Mouse (Mus musculus): ENCODE measurements around the gene Rxfp1. TPM values are rescaled to one million over a fixed set of nuclear protein-coding genes. Genes with fewer than 3 reads are reported as not detected.

Rxfp1 gene
- polyA plus RNA-seq, 1 experiment from 2014 or later = 11.3 TPM

- Histone ChIP-seq H3K4me2 (ENCODE audit: low read length) (no peak overlapping the region), H3K36me3 (ENCODE audit: control insufficient read depth, insufficient read depth, low read length) (no peaks in the 10 kb centered on the region), H3K4me3 (ENCODE audit: control insufficient read depth in 1 of 2, insufficient read depth in 1 of 2, low read depth in 1 of 2, low read length in 2 of 2) (no peak overlapping the region), H3K27ac (replicated peaks in 1 of 2; ENCODE audit: control insufficient read depth in 1 of 2, insufficient read depth in 1 of 2, low read depth in 2 of 2, low read length in 2 of 2) (no peak overlapping the region), H3K9ac (ENCODE audit: low read length) (no peak overlapping the region), H3K27me3 (ENCODE audit: control insufficient read depth, insufficient read depth, low read length) (no peaks in the 10 kb centered on the region), H3K4me1 (ENCODE audit: control insufficient read depth in 2 of 2, insufficient read depth in 2 of 2, low read length in 2 of 2) (peaks cover 2 to 5% of the 10 kb centered on the region in 2 experiments; a peak in 1 of 4 replicates), H3K9me3 (ENCODE audit: control insufficient read depth, low read length) (no peaks in the 10 kb centered on the region)
- WGBS = 73% methylated on average over 2 of the region's 2 CpGs
- no peak for ATAC-seq (ENCODE audit: insufficient number of reproducible peaks, insufficient read depth, low FRiP score, low read depth)
Observed at GRCm38 (mm10) chr3:79740351-79740750, 2.7 kb upstream of the Rxfp1 start.

DNA sequence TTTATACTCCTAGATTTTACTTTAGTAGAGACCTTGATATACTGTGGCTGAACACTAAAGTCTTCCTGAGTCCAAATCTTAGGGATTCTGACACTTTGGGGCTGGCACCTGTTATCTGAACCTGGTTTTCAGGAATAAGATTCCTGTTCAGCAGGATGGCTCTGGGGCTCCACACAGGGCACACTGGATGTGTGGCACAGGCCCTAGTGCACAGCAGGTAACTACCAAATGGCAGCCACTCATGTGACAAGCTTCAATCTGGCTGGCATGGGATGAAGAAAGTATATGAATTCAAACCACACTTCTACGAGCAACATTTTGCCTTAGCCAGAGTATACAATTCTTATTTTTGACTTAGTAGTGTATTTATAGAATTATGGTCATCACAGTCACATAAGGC is 771 bp upstream of the Rxfp1 start:
- H3K27me3 ChIP-seq (ENCODE audit: control insufficient read depth, insufficient read depth, low read length) = no peaks in the 10 kb centered on the region
- no peak overlapping the region for H3K9ac ChIP-seq (ENCODE audit: low read length)
- H3K9me3 ChIP-seq (ENCODE audit: control insufficient read depth, low read length) = no peaks in the 10 kb centered on the region
- H3K27ac ChIP-seq (replicated peaks in 1 of 2; ENCODE audit: control insufficient read depth in 1 of 2, insufficient read depth in 1 of 2, low read depth in 2 of 2, low read length in 2 of 2) = no peak overlapping the region
- no peak overlapping the region for H3K4me3 ChIP-seq (ENCODE audit: control insufficient read depth in 1 of 2, insufficient read depth in 1 of 2, low read depth in 1 of 2, low read length in 2 of 2)
- 69% methylated on average over 1 of the region's 1 CpGs for WGBS
- H3K4me1 ChIP-seq (ENCODE audit: control insufficient read depth in 2 of 2, insufficient read depth in 2 of 2, low read length in 2 of 2) = peaks cover 2 to 5% of the 10 kb centered on the region in 2 experiments; a peak in 1 of 4 replicates
- no peak for ATAC-seq (ENCODE audit: insufficient number of reproducible peaks, insufficient read depth, low FRiP score, low read depth)
- no peaks in the 10 kb centered on the region for H3K36me3 ChIP-seq (ENCODE audit: control insufficient read depth, insufficient read depth, low read length)
- H3K4me2 ChIP-seq (ENCODE audit: low read length) = no peak overlapping the region

GRCm38 (mm10) chr3:79726506-79727075 is 11.1 kb downstream of the Rxfp1 start:
- H3K4me1 ChIP-seq (ENCODE audit: control insufficient read depth in 2 of 2, insufficient read depth in 2 of 2, low read length in 2 of 2) = no peaks in the 10 kb centered on the region
- no peaks in the 10 kb centered on the region for H3K27me3 ChIP-seq (ENCODE audit: control insufficient read depth, insufficient read depth, low read length)
- no peak overlapping the region for H3K4me2 ChIP-seq (ENCODE audit: low read length)
- H3K36me3 ChIP-seq (ENCODE audit: control insufficient read depth, insufficient read depth, low read length) = no peaks in the 10 kb centered on the region
- H3K9me3 ChIP-seq (ENCODE audit: control insufficient read depth, low read length) = no peaks in the 10 kb centered on the region
- ATAC-seq (ENCODE audit: insufficient number of reproducible peaks, insufficient read depth, low FRiP score, low read depth) = no peak
- WGBS = 73% methylated on average over 14 of the region's 14 CpGs
- no peak overlapping the region for H3K9ac ChIP-seq (ENCODE audit: low read length)
- H3K27ac ChIP-seq (replicated peaks in 1 of 2; ENCODE audit: control insufficient read depth in 1 of 2, insufficient read depth in 1 of 2, low read depth in 2 of 2, low read length in 2 of 2) = no peak overlapping the region
- no peak overlapping the region for H3K4me3 ChIP-seq (ENCODE audit: control insufficient read depth in 1 of 2, insufficient read depth in 1 of 2, low read depth in 1 of 2, low read length in 2 of 2)

- 76% methylated on average over 4 of the region's 4 CpGs for WGBS
- no peaks in the 10 kb centered on the region for H3K4me1 ChIP-seq (ENCODE audit: control insufficient read depth in 2 of 2, insufficient read depth in 2 of 2, low read length in 2 of 2)
Observed at GRCm38 (mm10) chr3:79720756-79721484, 16.8 kb downstream of the Rxfp1 start.

DNA sequence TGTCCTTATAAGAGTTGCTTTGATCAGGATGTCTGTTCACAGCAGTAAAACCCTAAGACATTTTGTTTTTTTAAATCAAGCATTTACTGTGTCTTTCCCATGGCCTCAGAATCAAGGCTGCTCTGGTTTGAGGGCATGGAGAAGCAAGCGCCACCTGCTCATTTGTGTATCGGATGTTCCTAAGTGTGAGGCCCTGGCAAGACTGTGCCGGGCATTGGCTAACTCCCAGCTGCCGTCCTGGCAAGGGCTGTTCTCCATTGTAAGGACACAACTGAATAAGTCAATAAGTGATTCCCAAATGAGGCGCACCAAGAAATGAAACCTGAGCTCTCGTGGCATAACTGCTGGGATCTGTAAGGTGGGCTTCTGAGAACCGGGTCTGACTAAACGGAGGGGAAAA is 31.2 kb downstream of the Rxfp1 start:
- Histone ChIP-seq H3K36me3 (ENCODE audit: control insufficient read depth, insufficient read depth, low read length) (no peaks in the 10 kb centered on the region), H3K27ac (replicated peaks in 1 of 2; ENCODE audit: control insufficient read depth in 1 of 2, insufficient read depth in 1 of 2, low read depth in 2 of 2, low read length in 2 of 2) (no peak overlapping the region), H3K9ac (ENCODE audit: low read length) (no peak overlapping the region), H3K4me2 (ENCODE audit: low read length) (no peak overlapping the region), H3K27me3 (ENCODE audit: control insufficient read depth, insufficient read depth, low read length) (no peaks in the 10 kb centered on the region), H3K9me3 (ENCODE audit: control insufficient read depth, low read length) (no peaks in the 10 kb centered on the region), H3K4me3 (ENCODE audit: control insufficient read depth in 1 of 2, insufficient read depth in 1 of 2, low read depth in 1 of 2, low read length in 2 of 2) (no peak overlapping the region), H3K4me1 (ENCODE audit: control insufficient read depth in 2 of 2, insufficient read depth in 2 of 2, low read length in 2 of 2) (peaks cover 0 to 2% of the 10 kb centered on the region in 2 experiments; a peak in 1 of 4 replicates)
- WGBS = 91% methylated on average over 8 of the region's 8 CpGs
- ATAC-seq (ENCODE audit: insufficient number of reproducible peaks, insufficient read depth, low FRiP score, low read depth) = no peak

More at GRCm38 (mm10) chr3:79720756-79721484, 16.8 kb downstream of the Rxfp1 start:
- Histone ChIP-seq H3K9me3 (ENCODE audit: control insufficient read depth, low read length) (no peaks in the 10 kb centered on the region), H3K4me2 (ENCODE audit: low read length) (no peak overlapping the region), H3K36me3 (ENCODE audit: control insufficient read depth, insufficient read depth, low read length) (no peaks in the 10 kb centered on the region), H3K27me3 (ENCODE audit: control insufficient read depth, insufficient read depth, low read length) (no peaks in the 10 kb centered on the region), H3K27ac (replicated peaks in 1 of 2; ENCODE audit: control insufficient read depth in 1 of 2, insufficient read depth in 1 of 2, low read depth in 2 of 2, low read length in 2 of 2) (no peak overlapping the region), H3K9ac (ENCODE audit: low read length) (no peak overlapping the region), H3K4me3 (ENCODE audit: control insufficient read depth in 1 of 2, insufficient read depth in 1 of 2, low read depth in 1 of 2, low read length in 2 of 2) (no peak overlapping the region)
- ATAC-seq (ENCODE audit: insufficient number of reproducible peaks, insufficient read depth, low FRiP score, low read depth) = no peak

DNA sequence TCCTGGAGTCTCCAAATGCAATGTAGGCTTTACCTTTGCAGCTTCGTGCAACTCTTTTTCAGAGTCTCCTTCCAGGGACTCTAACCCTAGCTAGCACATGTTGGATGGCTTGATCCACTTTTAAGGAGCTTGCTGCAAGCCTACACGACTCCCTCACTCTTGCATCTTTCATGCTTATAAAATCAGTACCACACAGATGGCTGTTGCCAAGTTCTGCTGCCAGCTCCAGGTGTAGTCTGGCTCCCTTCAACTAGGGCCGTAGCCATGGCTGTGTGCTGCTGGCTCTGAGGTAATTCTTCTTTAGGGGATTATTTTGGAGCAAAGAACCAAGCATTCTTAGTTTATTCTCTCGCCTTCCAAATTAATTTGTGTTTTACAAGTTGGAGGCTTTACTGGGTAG is 34.5 kb downstream of the Rxfp1 start:
- WGBS = 82% methylated on average over 4 of the region's 4 CpGs
- H3K4me1 ChIP-seq (ENCODE audit: control insufficient read depth in 2 of 2, insufficient read depth in 2 of 2, low read length in 2 of 2) = peaks cover under 1 to 4% of the 10 kb centered on the region in 2 experiments; a peak in 2 of 4 replicates

GRCm38 (mm10) chr3:79691957-79692356 is 45.7 kb downstream of the Rxfp1 start:
- Histone ChIP-seq H3K9me3 (ENCODE audit: control insufficient read depth, low read length) (peaks cover 7% of the 10 kb centered on the region), H3K4me3 (ENCODE audit: control insufficient read depth in 1 of 2, insufficient read depth in 1 of 2, low read depth in 1 of 2, low read length in 2 of 2) (no peak overlapping the region), H3K4me2 (ENCODE audit: low read length) (no peak overlapping the region), H3K27ac (replicated peaks in 1 of 2; ENCODE audit: control insufficient read depth in 1 of 2, insufficient read depth in 1 of 2, low read depth in 2 of 2, low read length in 2 of 2) (peak overlapping the region in 1 of 2 experiments; percentile 20; a peak in 1 of 4 replicates), H3K4me1 (ENCODE audit: control insufficient read depth in 2 of 2, insufficient read depth in 2 of 2, low read length in 2 of 2) (peaks cover 7 to 11% of the 10 kb centered on the region in 2 experiments; a peak in 3 of 4 replicates), H3K27me3 (ENCODE audit: control insufficient read depth, insufficient read depth, low read length) (no peaks in the 10 kb centered on the region), H3K9ac (ENCODE audit: low read length) (no peak overlapping the region), H3K36me3 (ENCODE audit: control insufficient read depth, insufficient read depth, low read length) (no peaks in the 10 kb centered on the region)
- no peak for ATAC-seq (ENCODE audit: insufficient number of reproducible peaks, insufficient read depth, low FRiP score, low read depth)
- 87% methylated on average over 2 of the region's 2 CpGs for WGBS

More for the DNA sequence above, 34.5 kb downstream of the Rxfp1 start:
- no peak for ATAC-seq (ENCODE audit: insufficient number of reproducible peaks, insufficient read depth, low FRiP score, low read depth)
- Histone ChIP-seq H3K27ac (replicated peaks in 1 of 2; ENCODE audit: control insufficient read depth in 1 of 2, insufficient read depth in 1 of 2, low read depth in 2 of 2, low read length in 2 of 2) (no peak overlapping the region), H3K9ac (ENCODE audit: low read length) (no peak overlapping the region), H3K36me3 (ENCODE audit: control insufficient read depth, insufficient read depth, low read length) (no peaks in the 10 kb centered on the region), H3K4me3 (ENCODE audit: control insufficient read depth in 1 of 2, insufficient read depth in 1 of 2, low read depth in 1 of 2, low read length in 2 of 2) (no peak overlapping the region), H3K4me2 (ENCODE audit: low read length) (no peak overlapping the region), H3K27me3 (ENCODE audit: control insufficient read depth, insufficient read depth, low read length) (no peaks in the 10 kb centered on the region), H3K9me3 (ENCODE audit: control insufficient read depth, low read length) (no peaks in the 10 kb centered on the region)
